Mouse (Mus musculus) kidney, embryonic 16.5 days (tissue): Measurements from ENCODE around the gene Pold3. TPM values are rescaled to one million over a fixed set of nuclear protein-coding genes. Genes with fewer than 3 reads are reported as not detected.

Experiments used
- ATAC-seq: fragments of 200-750 bp; cut with Nextera tagmentation; 2 replicates; pipeline ENCODE4 v1.8.0; 2017; ENCODE audit warnings: moderate TSS enrichment; ENCODE audit not compliant: low FRiP score, low TSS enrichment
- H3K27ac ChIP-seq: fragments of 300-500 bp; sonication (generic); 2 replicates; pipeline ENCODE4 v1.5.1; 2014; ENCODE audit warnings: low read length
- H3K27me3 ChIP-seq: fragments of 300-500 bp; sonication (generic); 2 replicates; pipeline ENCODE4 v1.6.1; 2014; ENCODE audit warnings: low read length, control low read depth, mixed read lengths; ENCODE audit not compliant: insufficient read depth
- H3K36me3 ChIP-seq: fragments of 300-500 bp; sonication (generic); 2 replicates; pipeline ENCODE4 v1.6.1; 2014; ENCODE audit warnings: low read length, control low read depth, mixed read lengths; ENCODE audit not compliant: insufficient read depth
- H3K4me1 ChIP-seq: fragments of 300-500 bp; sonication (generic); 2 replicates; pipeline ENCODE4 v1.6.1; 2014; ENCODE audit warnings: low read length, control low read depth, mixed read lengths; ENCODE audit not compliant: insufficient read depth
- H3K4me2 ChIP-seq: fragments of 300-500 bp; sonication (generic); replicated peaks from 2 replicates; pipeline ENCODE4 v1.6.1; 2014; ENCODE audit warnings: low read depth, low read length
- H3K4me3 ChIP-seq: fragments of 300-500 bp; sonication (generic); 2 replicates; pipeline ENCODE4 v1.5.1; 2014; ENCODE audit warnings: mild to moderate bottlenecking, low read length
- H3K9ac ChIP-seq: fragments of 300-500 bp; sonication (generic); replicated peaks from 2 replicates; pipeline ENCODE4 v1.6.1; 2014; ENCODE audit warnings: low read length
- H3K9me3 ChIP-seq: fragments of 300-500 bp; sonication (generic); 2 replicates; pipeline ENCODE4 v1.6.1; 2016; ENCODE audit warnings: low read length, control low read depth
- WGBS: fragments of 180-500 bp; shearing (Covaris S2); extraction: QIAGEN DNeasy Blood & Tissue Kit; methylation state at CpG from one replicate; pipeline ENCODE4 v1.1.7; 2014; 5-methylcytosine and 5-hydroxymethylcytosine counted together
- polyA plus RNA-seq: library from polyadenylated mRNA; unstranded; fragments of >200 nt; fragmentation: Nextera tagmentation; extraction: Ambion mirVana; gene quantifications from 2 replicates; pipeline ENCODE4 v1.2.1, GENCODE M21; 2015

The Pold3 gene
- polyA plus RNA-seq, 1 experiment from 2014 or later, result 63.9 TPM

GRCm38 (mm10) chr7:100042120-100042519 is 79.2 kb downstream of the Pold3 start:
- H3K9ac ChIP-seq, result no peak overlapping the region
- peak; percentile 58 for ATAC-seq
- H3K27ac ChIP-seq, result no peak overlapping the region
- no peaks in the 10 kb centered on the region for H3K27me3 ChIP-seq
- H3K9me3 ChIP-seq, result no peaks in the 10 kb centered on the region
- H3K4me2 ChIP-seq, result peak overlapping the region; percentile 30; the same call in 1 of the 2 replicates
- no peak overlapping the region for H3K4me3 ChIP-seq
- H3K4me1 ChIP-seq, result peaks cover 30% of the 10 kb centered on the region
- no peaks in the 10 kb centered on the region for H3K36me3 ChIP-seq
- WGBS, result 9% methylated on average over 31 of the region's 31 CpGs

GRCm38 (mm10) chr7:100036495-100036894 is 84.9 kb downstream of the Pold3 start:
- Histone ChIP-seq H3K36me3 (no peaks in the 10 kb centered on the region), H3K27me3 (no peaks in the 10 kb centered on the region), H3K9me3 (no peaks in the 10 kb centered on the region), H3K4me3 (no peak overlapping the region), H3K4me1 (peaks cover 9% of the 10 kb centered on the region; the same call in 1 of the 2 replicates), H3K4me2 (no peak overlapping the region), H3K9ac (no peak overlapping the region), H3K27ac (no peak overlapping the region)
- WGBS, result 60% methylated on average over 3 of the region's 3 CpGs
- ATAC-seq, result no peak

- H3K4me2 ChIP-seq, result no peak overlapping the region
- H3K27me3 ChIP-seq, result no peaks in the 10 kb centered on the region
- no peak for ATAC-seq
- H3K27ac ChIP-seq, result no peak overlapping the region
- H3K4me1 ChIP-seq, result peaks cover 9% of the 10 kb centered on the region; the same call in 1 of the 2 replicates
- no peak overlapping the region for H3K4me3 ChIP-seq
- H3K9ac ChIP-seq, result no peak overlapping the region
- 70% methylated on average over 7 of the region's 7 CpGs for WGBS
- no peaks in the 10 kb centered on the region for H3K36me3 ChIP-seq
- no peaks in the 10 kb centered on the region for H3K9me3 ChIP-seq
Measured at GRCm38 (mm10) chr7:100036050-100036449, 85.3 kb downstream of the Pold3 start.

- Histone ChIP-seq H3K36me3 (no peaks in the 10 kb centered on the region), H3K4me2 (no peak overlapping the region), H3K4me1 (peaks cover 6% of the 10 kb centered on the region; the same call in 1 of the 2 replicates), H3K27ac (no peak overlapping the region), H3K4me3 (no peak overlapping the region), H3K27me3 (no peaks in the 10 kb centered on the region), H3K9me3 (no peaks in the 10 kb centered on the region), H3K9ac (no peak overlapping the region)
- 0 out of 2 replicates have a peak, but pooled peaks have one; percentile 7 for ATAC-seq
- 48% methylated on average over 11 of the region's 11 CpGs for WGBS
Measured at GRCm38 (mm10) chr7:100034815-100035463, 86.4 kb downstream of the Pold3 start.

- no peak overlapping the region for H3K27ac ChIP-seq
- no peak overlapping the region for H3K4me3 ChIP-seq
- H3K27me3 ChIP-seq, result no peaks in the 10 kb centered on the region
- H3K9me3 ChIP-seq, result no peaks in the 10 kb centered on the region
- H3K36me3 ChIP-seq, result no peaks in the 10 kb centered on the region
- peaks cover 6% of the 10 kb centered on the region; the same call in 1 of the 2 replicates for H3K4me1 ChIP-seq
- no peak overlapping the region for H3K9ac ChIP-seq
- H3K4me2 ChIP-seq, result no peak overlapping the region
- ATAC-seq, result no peak
- 63% methylated on average over 5 of the region's 5 CpGs for WGBS
Measured at GRCm38 (mm10) chr7:100033672-100034071, 87.7 kb downstream of the Pold3 start.

Other genes starting within 250 kb of the Pold3 start
- gene Rnf169, start 141.1 kb downstream of the Pold3 start, polyA plus RNA-seq, result 5.6 and 6.1 TPM in 2 replicates
- 0.90 and 0.95 TPM in 2 replicates for gene Chrdl2, start 115.4 kb downstream of the Pold3 start, polyA plus RNA-seq
- gene Lipt2, start 37.7 kb upstream of the Pold3 start, polyA plus RNA-seq, result 19.6 and 21.7 TPM in 2 replicates
- 3.0 and 4.2 TPM in 2 replicates for gene Kcne3, start 54.9 kb upstream of the Pold3 start, polyA plus RNA-seq
- gene Pgm2l1, start 105.8 kb upstream of the Pold3 start, polyA plus RNA-seq, result 3.4 and 4.0 TPM in 2 replicates
- gene P4ha3, start 164.0 kb upstream of the Pold3 start, polyA plus RNA-seq, result 7.2 and 9.3 TPM in 2 replicates